Comparison of ENCODE assay signal across 7 mouse cellular contexts in the genomic region with DNA sequence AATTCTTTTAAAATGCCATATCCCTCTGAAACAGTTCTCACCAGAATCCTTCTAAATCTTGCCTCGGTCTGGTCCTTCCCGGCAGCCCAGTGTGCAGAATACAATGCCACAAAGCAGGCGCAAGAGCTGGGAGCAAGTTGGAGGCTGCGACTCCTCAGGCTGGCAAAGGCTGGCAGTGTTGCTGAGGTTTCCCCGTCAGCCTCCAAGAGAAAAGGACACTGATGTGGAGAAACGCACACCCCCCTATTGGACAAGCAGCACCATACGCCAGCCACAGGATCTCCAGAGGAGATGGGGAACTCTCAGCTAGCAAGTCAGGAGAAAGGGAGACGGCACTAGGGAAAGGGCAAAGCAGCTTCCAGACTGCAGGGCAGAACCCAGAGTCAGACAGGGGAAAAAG.
DNase-seq lines count a peak whose midpoint lies in the region; ATAC-seq and TF ChIP-seq lines count a peak whose summit lies in the region.

No protein-coding gene starts in this region.

- H3K27me3 ChIP-seq in lung, embryonic 14.5 days (ENCODE audit: insufficient read depth, low read length): no peaks in the 10 kb centered on the region
- H3K27me3 ChIP-seq in embryonic facial prominence, embryonic 15.5 days: peaks cover 20% of the 10 kb centered on the region
- H3K27me3 ChIP-seq in hindbrain, embryonic 14.5 days (ENCODE audit: control insufficient read depth, insufficient read depth, low read length): no peaks in the 10 kb centered on the region
- no peaks in the 10 kb centered on the region for H3K27me3 ChIP-seq in neural tube, embryonic 14.5 days (ENCODE audit: control insufficient read depth, insufficient read depth, low read length)

- no peak; the same call in 1 of the 2 replicates for TF ChIP-seq CTCF in lung, embryonic 14.5 days (IDR thresholded peaks at IDR 0.05; ENCODE audit: low read depth)

- H3K4me3 ChIP-seq in lung, embryonic 14.5 days (ENCODE audit: low read depth, low read length): no peak overlapping the region
- H3K4me3 ChIP-seq in embryonic facial prominence, embryonic 15.5 days (replicated peaks): peak overlapping the region; percentile 12; the same call in 1 of the 2 replicates
- no peak overlapping the region for H3K4me3 ChIP-seq in hindbrain, embryonic 14.5 days (replicated peaks; ENCODE audit: low read length)
- H3K4me3 ChIP-seq in neural tube, embryonic 14.5 days (ENCODE audit: low read depth, low read length): no peak overlapping the region

- no peaks in the 10 kb centered on the region for H3K36me3 ChIP-seq in lung, embryonic 14.5 days (ENCODE audit: insufficient read depth)
- no peaks in the 10 kb centered on the region for H3K36me3 ChIP-seq in embryonic facial prominence, embryonic 15.5 days
- H3K36me3 ChIP-seq in hindbrain, embryonic 14.5 days (replicated peaks; ENCODE audit: control insufficient read depth, insufficient read depth): no peaks in the 10 kb centered on the region
- no peaks in the 10 kb centered on the region for H3K36me3 ChIP-seq in neural tube, embryonic 14.5 days (ENCODE audit: control insufficient read depth, insufficient read depth, low read length)

- H3K9me3 ChIP-seq in lung, embryonic 14.5 days (ENCODE audit: low read depth, low read length): no peaks in the 10 kb centered on the region
- no peaks in the 10 kb centered on the region for H3K9me3 ChIP-seq in embryonic facial prominence, embryonic 15.5 days (replicated peaks)
- H3K9me3 ChIP-seq in hindbrain, embryonic 14.5 days (ENCODE audit: control insufficient read depth, low read length): no peaks in the 10 kb centered on the region
- H3K9me3 ChIP-seq in neural tube, embryonic 14.5 days (ENCODE audit: control insufficient read depth, low read length): no peaks in the 10 kb centered on the region

- no peak overlapping the region for H3K4me2 ChIP-seq in lung, embryonic 14.5 days
- no peak overlapping the region for H3K4me2 ChIP-seq in embryonic facial prominence, embryonic 15.5 days (replicated peaks)
- peak overlapping the region; percentile 40 for H3K4me2 ChIP-seq in hindbrain, embryonic 14.5 days (replicated peaks)
- H3K4me2 ChIP-seq in neural tube, embryonic 14.5 days (ENCODE audit: low read depth, low read length): no peak overlapping the region; the same call in 1 of the 2 replicates

- no peak overlapping the region for H3K9ac ChIP-seq in lung, embryonic 14.5 days
- no peak overlapping the region for H3K9ac ChIP-seq in embryonic facial prominence, embryonic 15.5 days
- H3K9ac ChIP-seq in hindbrain, embryonic 14.5 days: peak overlapping the region; percentile 6; the same call in 1 of the 2 replicates
- H3K9ac ChIP-seq in neural tube, embryonic 14.5 days (replicated peaks; ENCODE audit: low read depth, low read length): no peak overlapping the region

- ATAC-seq in lung, embryonic 14.5 days (ENCODE audit: insufficient read depth): no peak
- ATAC-seq in embryonic facial prominence, embryonic 15.5 days (ENCODE audit: insufficient number of reproducible peaks, low FRiP score, low TSS enrichment, low read depth): no peak
- 0 out of 2 replicates have a peak, but pooled peaks have one; percentile 21 for ATAC-seq in hindbrain, embryonic 14.5 days (ENCODE audit: low FRiP score)
- peak; percentile 54; the same call in 1 of the 2 replicates for ATAC-seq in neural tube, embryonic 14.5 days (ENCODE audit: low read depth)
- no peak for ATAC-seq in inflammation-experienced regulatory T-cells, adult 6 months

- WGBS in lung, embryonic 14.5 days: 51% methylated on average over 8 of the region's 8 CpGs
- 40% methylated on average over 8 of the region's 8 CpGs for WGBS in embryonic facial prominence, embryonic 15.5 days
- 26% methylated on average over 8 of the region's 8 CpGs for WGBS in hindbrain, embryonic 14.5 days
- WGBS in neural tube, embryonic 14.5 days: 27% methylated on average over 8 of the region's 8 CpGs

- peak; percentile 10 for DNase-seq in lung, embryonic 14.5 days
- DNase-seq in lung, postnatal 14 days: no peak
- DNase-seq in hindbrain, embryonic 14.5 days (ENCODE audit: low spot score): no peak
- DNase-seq in MN1 (ENCODE audit: low spot score): no peak

- H3K4me1 ChIP-seq in lung, embryonic 14.5 days (ENCODE audit: insufficient read depth): 0 out of 2 replicates have a peak, but pooled peaks cover 6% of the 10 kb centered on the region
- peaks cover 6% of the 10 kb centered on the region; the same call in 1 of the 2 replicates for H3K4me1 ChIP-seq in embryonic facial prominence, embryonic 15.5 days
- H3K4me1 ChIP-seq in hindbrain, embryonic 14.5 days (replicated peaks; ENCODE audit: control insufficient read depth, insufficient read depth, low read length): peaks cover 25% of the 10 kb centered on the region
- H3K4me1 ChIP-seq in neural tube, embryonic 14.5 days (ENCODE audit: control insufficient read depth, insufficient read depth, low read length): peaks cover 11% of the 10 kb centered on the region; the same call in 1 of the 2 replicates

- no peak overlapping the region for H3K27ac ChIP-seq in lung, embryonic 14.5 days (ENCODE audit: low read depth)
- H3K27ac ChIP-seq in embryonic facial prominence, embryonic 15.5 days (replicated peaks): no peak overlapping the region
- no peak overlapping the region for H3K27ac ChIP-seq in hindbrain, embryonic 14.5 days
- no peak overlapping the region for H3K27ac ChIP-seq in neural tube, embryonic 14.5 days (ENCODE audit: low read depth, low read length)

Comparison
In these comparisons a context has a peak if more than half of its experiments do, and no peak if none do; other contexts are left out.
1. ATAC-seq: peak in hindbrain, embryonic 14.5 days (single experiment) and neural tube, embryonic 14.5 days (single experiment); none in lung, embryonic 14.5 days (single experiment), embryonic facial prominence, embryonic 15.5 days (single experiment) and inflammation-experienced regulatory T-cells, adult 6 months (single experiment).